Mouse (Mus musculus): ENCODE measurements at regions not wholly inside any gene's neighbourhood (a gene's known extent, or its start where the extent isn't known, plus 50 kb on each side); places are given as distances from the start of the nearest gene placed in this dataset.

DNA sequence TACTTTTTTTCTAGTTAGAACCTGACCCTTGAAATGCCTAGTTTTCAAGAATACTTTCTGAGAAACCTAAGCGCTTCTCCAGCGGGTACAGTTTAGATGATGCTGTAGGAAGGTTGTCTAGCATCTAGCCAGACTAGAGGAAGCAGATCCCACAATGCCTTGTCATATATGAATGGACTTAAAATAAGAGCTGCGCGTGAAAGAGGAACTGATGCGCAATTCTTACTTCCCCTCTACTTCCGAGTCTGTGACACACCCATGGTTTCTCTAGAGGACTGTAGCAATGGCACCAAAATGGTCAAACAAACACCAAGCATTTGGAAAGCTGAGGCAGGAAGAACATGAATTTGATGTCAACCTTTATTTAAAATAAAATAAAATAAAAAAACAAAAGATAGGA lies 167.6 kb upstream of the Tyw5 start:
- TF ChIP-seq POLR2A (IDR thresholded peaks at IDR 0.05; ENCODE audit: borderline replicate concordance, extremely low read depth, insufficient read depth, insufficient read length, poor library complexity, severe bottlenecking): no peak
- TF ChIP-seq CTCF (IDR thresholded peaks at IDR 0.05; ENCODE audit: borderline replicate concordance, extremely low read depth, insufficient read depth, insufficient read length): no peak
